Mouse (Mus musculus) mouse trophoblast stem cell (cell line): ENCODE results near the gene Abhd11.
"Not testable (repeated sequence)": the region's sequence is repeated elsewhere in the genome, so short reads cannot be mapped to it uniquely, and the experiment has no call there.

Source experiments
- in situ Hi-C, 2 experiments: fragments of 300-500 bp; cut with MseI, MboI; formaldehyde crosslinking; loops; 2 replicates in 1 of 2; 3 replicates in 1 of 2; pipeline ENCODE4 v1.15.1; 2025

The Abhd11 gene

DNA sequence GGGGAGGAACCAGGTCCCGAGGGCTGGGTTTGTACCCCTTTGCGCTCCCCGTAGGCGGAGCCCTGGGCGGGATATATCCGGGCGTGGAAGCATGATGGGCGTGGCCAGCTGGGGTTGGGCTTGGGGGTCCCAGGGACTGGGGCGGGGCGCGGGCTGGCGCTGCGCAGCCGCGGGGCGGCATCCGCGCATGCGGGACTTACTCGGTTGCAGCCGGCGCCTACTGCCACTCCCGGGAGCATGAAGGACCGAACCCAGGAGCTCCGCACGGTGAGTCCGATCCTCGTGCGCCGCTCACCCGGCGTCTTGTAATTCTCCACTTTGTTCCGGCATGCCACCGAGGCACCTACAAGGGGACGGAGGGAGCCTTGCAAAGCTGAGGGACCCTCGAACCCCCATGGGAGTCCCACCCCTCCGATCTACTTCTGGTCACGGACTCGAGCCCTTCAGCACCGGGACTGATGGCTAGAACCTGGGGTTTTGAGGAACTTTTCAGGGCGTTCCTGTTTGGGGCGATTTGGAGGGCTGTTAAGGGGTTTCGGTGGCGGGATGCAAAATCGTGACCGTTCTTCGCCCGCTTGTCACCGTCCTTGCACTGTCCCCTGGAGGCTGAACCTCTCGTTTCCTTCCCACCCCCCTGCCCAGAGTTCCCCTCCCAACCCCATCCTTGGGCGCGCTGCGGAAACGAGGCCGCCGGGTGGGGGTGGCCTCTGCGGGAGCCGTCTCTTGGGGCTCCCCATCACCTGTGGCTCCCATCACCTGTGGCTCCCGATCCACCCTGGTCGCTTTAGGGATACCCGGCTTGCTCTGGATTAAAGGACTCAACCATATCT lies 14.6 kb downstream of the Abhd11 start, which contains the start of gene Stx1a:
Gene Stx1a, plus strand, starts transcription at position 139 of the 830 bp plus-strand sequence.
- in situ Hi-C loops: no loop called here

DNA sequence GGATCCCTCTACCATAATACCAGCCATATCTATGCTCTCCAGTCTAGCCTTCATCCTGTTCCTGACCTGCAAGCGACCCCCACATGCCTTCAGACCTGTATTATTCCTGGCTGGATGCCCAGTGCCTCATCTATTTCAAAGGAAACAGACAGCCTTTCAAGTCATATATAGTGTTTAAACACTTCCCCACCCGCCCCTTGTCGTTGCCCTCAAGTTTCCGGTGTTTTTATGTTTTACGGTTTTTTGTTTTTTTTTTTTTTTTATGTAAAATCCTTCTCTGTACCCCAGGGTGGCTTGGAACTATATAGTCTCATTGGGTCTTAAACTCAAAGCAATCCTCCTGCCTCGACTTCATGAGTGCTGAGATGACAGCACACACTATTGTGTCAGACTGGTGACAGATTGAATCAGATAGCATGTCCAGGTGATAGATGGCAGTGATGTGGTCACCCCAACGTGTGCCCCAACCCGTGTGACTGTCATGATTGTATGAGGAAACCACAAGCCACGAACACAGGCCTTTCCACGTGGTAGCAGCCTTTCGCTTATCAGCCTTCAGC lies 15.8 kb downstream of the Abhd11 start:
- in situ Hi-C loops: no loop called here

DNA sequence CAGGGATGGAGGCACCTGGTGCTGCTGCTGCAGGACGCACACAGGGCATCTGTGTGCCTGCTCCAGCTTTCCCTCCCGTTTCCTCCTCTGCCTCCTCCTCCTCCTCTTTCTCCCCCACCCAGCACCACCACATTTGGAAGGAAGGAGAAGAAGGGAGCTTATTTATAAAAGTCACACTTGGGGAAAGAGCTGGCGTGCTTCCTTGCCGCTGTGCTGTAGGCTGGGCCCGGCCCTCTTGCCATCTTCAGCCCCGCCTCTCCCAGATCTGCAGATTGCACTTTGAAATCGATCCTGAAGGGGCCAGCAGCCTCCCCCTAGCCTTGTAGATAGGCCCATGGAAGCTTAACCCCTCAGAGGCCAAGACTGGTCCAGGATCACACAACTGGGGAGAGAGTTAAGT lies 16.9 kb downstream of the Abhd11 start:
- in situ Hi-C loops: no loop called here

DNA sequence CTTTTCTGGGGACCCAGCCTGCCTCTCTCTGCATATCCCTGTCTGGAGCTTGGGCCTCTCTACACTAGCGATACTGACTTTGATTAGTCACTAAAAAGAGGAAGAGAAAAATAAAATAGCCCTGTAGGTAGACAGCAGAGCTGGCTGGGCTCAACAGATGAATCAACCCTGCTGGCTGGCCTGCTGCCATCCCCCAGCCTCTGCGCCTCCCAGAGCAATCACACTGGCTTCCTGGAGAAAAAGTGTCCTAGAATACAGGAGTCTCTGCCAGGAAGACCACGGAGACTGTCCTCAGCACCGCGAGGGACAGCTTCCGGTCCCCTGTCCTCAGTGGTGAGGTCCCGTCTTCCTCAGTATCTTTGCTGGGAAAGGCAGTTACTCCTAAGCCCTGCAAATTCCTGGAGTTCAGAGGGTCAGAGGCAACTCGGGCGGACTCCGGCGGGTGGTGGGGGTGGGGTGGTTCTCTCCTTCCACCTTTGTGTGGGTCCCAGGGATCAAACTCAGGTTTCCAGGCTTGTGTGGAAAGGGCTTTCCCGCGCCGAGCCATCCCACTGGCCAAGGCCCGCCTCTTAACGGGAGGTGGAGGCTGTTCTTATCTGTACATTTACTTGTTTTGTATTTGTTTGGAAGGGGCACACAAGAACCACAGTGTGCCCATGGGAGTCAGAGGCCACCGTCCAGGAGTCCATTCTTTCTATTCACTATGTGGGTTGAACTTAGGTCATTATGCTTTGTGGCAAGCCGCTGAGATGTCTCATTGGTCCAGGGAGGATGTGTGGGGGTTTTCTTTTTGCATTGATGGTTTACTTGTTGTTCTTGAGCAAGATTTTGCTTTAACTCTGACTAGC lies 20.3 kb downstream of the Abhd11 start:
- in situ Hi-C loops: no loop called here

DNA sequence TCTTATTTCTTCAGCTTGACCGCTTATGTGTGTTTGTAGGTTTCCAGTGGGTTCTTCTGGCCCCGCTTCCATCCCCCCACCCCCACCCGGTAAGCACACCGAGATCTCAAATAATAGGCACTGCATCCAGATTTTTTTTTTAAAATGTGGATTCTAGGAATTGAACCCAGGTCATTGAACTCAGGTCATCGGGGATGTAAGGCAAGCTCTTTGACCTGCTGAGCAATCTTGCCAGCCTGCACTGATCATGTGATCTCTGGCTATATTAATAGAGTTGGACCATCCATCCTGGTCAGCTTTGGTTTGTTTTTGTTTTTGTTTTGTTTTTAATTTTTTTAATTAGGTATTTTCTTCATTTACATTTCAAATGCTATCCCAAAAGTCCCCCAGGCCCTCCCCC lies 23.6 kb downstream of the Abhd11 start:
- in situ Hi-C loops: no loop called here

DNA sequence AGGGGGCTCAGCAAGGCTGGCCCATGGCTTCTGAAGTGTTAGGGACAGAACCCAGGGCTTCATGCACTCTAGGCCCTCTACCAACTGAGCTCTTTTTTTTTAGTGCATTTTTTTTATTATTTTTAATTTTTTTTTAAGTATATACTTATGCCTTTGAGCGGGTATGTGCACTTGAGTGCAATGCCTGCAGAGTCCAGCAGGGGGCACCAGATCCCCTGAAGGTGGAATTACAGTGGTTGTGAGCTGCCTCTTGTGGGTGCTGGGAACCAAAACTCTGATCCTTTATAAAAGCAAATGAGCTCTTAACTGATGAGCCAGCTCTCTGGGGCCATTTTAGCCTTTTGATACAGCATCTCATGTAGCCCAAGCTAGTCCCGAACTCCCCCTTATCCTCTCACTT lies 25.6 kb downstream of the Abhd11 start:
- in situ Hi-C loops: no loop called here

DNA sequence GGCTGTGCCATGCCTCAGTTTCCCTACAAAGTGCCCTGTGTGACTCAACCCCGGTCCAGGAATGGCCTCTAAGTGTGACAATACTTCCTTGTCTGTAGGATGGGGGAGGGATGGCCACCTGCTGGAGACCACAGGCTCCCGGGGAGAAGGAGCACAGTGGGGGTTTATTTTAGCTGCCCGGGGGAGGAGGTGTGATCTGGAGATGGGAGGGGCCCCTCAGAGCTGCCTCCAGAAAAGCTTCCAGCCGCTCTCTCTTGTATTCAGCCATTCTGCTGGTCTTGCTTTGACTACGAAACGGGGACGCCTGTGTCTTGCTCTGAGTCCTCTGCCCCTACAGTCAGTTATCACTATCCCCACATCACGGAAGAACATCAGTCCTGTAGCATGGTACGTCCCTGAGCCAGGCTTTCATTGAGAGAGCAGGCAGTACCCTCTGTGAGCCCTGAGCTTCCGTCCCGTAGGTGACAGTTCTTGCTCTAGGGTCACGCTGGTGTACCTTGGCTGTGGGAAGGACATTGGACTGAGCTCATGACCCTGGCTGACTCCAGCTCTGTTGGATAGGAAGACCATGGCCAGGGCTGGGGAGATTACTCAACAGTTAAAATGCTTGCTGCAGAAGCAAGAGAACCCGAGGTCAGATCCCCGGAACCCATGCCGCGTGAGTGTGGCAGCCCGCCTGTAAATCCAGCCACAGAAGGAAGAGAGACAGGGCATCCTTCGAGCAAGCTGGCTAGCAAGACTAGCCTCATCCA lies 26.8 kb downstream of the Abhd11 start:
- in situ Hi-C loops: no loop called here

DNA sequence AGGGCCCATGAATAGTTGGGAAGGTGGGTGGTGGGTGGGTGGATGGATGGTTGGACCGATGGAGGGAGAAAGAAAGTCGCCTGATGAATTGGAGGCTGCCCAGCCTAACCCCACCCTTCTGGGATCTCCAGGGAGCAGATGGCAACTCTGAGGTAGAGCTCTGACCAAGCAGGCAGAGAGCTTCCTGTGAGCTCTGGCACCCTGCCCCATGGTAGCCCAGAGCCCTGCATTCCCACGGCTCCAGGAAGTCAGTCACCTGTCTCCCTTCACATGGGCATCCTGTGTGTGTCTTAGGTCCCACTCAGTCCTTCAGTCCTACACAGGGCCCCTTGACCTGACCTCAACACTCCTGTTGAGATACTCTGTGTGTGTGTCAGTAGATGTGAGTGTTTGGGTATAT lies 29.0 kb downstream of the Abhd11 start:
- in situ Hi-C loops: no loop called here

DNA sequence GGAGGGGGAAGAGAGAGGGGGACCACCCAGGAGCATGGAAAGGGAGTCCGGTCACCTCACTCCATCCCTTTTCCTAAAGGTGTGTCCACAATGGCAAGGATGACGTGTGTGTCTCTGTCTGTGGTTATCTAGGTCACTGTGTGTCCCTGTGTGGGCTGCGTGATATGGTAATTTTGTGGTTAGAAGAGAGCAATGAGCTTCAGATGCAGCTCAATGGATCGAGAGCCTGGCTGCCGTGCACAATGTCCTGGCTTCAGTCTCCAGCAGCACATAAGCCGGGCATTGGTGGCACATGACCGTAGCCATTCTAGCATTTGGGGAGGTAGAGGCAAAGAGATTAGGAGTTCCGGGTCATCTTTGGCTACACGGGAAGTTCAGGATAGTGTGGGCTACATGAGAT lies 30.6 kb downstream of the Abhd11 start:
- in situ Hi-C loops: no loop called here

DNA sequence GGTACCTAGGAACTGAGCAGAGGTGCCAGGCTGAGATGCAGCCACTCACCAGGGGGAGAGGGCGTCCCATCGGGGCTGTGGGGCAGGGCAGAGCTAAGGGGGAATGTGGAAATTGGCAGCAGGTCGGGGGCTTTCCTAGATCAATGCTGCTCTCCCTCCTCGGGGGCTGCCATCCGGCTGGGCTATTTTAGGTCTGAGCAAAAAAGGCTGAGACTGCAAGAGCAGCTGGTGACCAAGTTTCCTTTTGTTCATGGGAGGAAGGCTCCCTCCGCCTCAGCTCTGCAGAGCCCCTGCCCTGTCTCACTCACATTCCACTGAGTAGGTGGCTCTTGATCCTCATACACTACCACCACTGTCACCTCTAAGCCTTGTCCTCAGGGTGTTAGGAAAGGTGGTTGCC lies 31.1 kb downstream of the Abhd11 start:
- in situ Hi-C loops: no loop called here

DNA sequence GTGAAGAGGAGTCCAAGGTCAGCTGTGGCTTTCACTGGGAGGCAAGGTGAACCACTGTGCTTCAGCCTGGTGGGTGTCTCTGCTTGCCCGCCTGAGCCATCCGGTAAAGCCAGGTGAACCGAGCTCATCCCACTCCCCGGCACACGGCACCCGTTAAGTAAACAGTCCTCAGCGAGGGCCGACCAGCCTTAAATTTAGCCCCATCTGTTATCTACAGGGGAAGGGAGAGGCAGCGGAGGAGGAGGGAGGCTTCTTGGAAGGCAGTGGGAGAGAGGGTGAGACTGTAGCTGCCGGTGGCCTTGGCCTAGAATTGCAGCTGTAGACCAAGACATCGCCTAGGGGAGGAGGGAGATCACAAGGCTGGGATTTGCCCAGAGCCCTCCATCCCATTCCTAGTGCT lies 31.8 kb downstream of the Abhd11 start:
- in situ Hi-C loops: no loop called here

DNA sequence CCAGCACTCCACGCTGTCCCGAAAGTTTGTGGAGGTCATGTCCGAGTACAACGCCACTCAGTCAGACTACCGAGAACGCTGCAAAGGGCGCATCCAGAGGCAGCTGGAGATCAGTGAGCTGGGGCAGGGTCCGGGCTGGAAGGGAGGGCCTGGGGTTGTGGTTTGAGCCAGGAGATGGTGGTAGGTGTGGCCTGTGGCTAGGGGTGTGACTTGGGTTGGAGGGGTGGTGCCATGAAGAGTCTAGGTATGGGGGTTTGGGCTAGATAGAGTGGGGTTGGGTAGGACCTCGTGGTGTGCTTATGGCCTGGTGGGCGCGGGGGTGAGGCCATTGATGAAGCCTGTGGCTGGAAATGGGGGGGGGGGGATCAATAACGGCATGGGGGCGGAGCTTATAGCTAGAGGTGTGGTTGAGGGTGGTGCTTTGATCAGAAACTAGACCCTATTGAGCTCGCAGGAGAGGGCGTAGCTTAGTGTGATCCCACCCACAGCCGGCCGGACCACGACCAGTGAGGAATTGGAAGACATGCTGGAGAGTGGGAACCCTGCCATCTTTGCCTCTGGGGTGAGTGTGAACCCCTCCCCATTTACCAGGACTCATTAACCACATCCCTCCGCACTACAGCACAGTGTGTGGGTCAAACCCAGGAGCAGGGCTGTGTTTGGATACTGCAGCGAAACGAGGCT lies 33.3 kb downstream of the Abhd11 start:
- in situ Hi-C loops: no loop called here

DNA sequence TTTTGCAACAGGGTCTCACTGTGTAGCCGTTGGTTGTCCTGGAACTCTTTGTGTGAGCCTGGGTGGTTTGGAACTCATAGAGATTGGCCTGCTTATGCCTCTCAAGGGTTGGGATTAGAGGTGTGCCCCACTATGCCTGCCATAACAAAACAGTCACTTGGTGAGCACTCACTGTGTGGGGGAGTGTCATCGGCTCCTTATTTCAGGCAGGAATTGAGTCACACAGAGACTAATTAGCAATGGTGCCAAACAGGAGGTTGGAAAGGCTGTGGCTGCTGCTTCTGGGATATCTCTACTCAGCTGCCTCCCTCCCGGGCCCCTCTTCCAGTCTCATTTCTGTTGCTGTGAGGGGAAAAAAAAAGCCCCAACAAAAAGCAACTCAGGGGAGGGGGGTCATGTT lies 35.6 kb downstream of the Abhd11 start:
- in situ Hi-C loops: no loop called here

DNA sequence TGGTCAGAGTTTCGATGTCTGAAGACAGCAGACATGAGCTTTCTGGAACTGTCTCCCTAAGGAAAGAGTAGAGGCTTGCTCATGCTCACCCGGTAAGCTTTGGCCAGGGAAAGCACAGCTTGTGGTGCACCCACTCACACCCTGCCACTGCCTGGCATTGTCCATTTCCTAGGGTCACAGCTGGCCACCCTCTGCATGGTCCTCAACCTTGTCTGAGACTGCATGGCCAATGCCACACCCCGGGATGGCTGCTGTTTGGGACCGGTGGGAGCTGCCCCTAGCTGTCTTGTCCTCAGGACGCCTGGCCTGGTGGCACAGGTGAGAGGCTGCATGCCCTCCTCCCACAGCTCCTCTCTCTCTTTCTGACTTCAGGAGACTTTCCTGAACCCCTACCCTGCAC lies 39.6 kb downstream of the Abhd11 start:
- in situ Hi-C loops: no loop called here

DNA sequence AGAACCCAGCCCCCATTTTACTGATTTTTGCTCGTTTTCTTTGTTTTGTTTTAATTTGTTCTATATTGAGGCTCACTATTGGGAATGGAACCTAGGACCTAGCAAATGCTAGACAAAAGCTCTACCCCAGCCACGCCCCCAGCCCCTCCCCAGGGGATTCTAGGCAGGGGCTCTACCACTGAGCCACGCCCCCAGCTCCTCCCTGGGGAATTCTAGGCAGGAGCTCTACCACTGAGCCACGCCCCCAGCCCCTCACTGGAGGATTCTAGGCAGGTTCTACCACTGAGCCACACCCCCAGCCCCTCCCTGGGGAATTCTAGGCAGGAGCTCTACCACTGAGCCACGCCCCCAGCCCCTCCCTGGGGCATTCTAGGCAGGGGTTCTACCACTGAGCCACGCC lies 40.3 kb downstream of the Abhd11 start:
- in situ Hi-C loops: not testable (repeated sequence)

DNA sequence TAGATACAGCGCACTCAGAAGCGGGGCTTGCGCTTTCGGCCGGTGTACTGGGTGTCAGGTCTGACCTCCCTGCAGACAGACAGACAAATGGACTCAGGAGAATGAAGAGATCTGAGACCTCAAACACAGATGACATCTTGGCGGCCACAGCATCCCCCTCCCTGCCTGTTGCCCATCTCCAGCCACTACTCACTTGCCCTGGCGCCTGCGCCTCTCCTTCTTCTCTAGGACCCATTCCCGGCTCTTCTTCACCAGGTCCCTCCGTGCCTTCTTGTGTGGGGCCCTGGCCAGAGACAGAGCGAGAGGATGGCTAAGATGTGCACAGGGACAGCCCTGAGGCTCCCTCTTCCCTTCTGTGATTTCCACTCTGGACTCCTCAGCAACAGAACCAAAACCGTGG lies 44.4 kb downstream of the Abhd11 start:
- in situ Hi-C loops: no loop called here
